Mouse (Mus musculus) urinary bladder, adult 2 months (tissue): Measurements from ENCODE around the gene Bcat2. TPM values are rescaled to one million over a fixed set of nuclear protein-coding genes. Genes with fewer than 3 reads are reported as not detected.
A peak's percentile ranks its signal among the peaks of the same experiment; 100 is the strongest.

Source experiments
- DNase-seq: peaks from one replicate; pipeline ENCODE4 v3.0.0; 2022; ENCODE audit warnings: low spot score
- polyA plus RNA-seq: library from polyadenylated mRNA; depleted of rRNA; stranded (reverse); fragments of >200 nt; gene quantifications from 2 replicates; pipeline ENCODE4 v1.2.3, GENCODE M21; 2012; rRNA removed

Bcat2 gene
- polyA plus RNA-seq, 1 experiment: 58.5 TPM

- DNase-seq: no peak
Measured at GRCm38 (mm10) chr7:45626571-45627076, 56.7 kb downstream of the Bcat2 start.

GRCm38 (mm10) chr7:45627261-45627660, 57.3 kb downstream of the Bcat2 start, which contains the start of gene Rasip1:
Gene Rasip1, plus strand, starts transcription at chr7:45627488.
- DNase-seq: no peak

- peak; percentile 93 for DNase-seq
Measured at GRCm38 (mm10) chr7:45628364-45629294, 58.7 kb downstream of the Bcat2 start.

GRCm38 (mm10) chr7:45630064-45630907, 60.3 kb downstream of the Bcat2 start:
- no peak for DNase-seq

- DNase-seq: no peak
Measured at GRCm38 (mm10) chr7:45632499-45632898, 62.5 kb downstream of the Bcat2 start.

- no peak for DNase-seq
Measured at GRCm38 (mm10) chr7:45634946-45635681, 65.2 kb downstream of the Bcat2 start.

GRCm38 (mm10) chr7:45635711-45636688, 66.0 kb downstream of the Bcat2 start:
- DNase-seq: no peak

- DNase-seq: no peak
Measured at GRCm38 (mm10) chr7:45637710-45638109, 67.8 kb downstream of the Bcat2 start.

GRCm38 (mm10) chr7:45638623-45639401, 68.9 kb downstream of the Bcat2 start:
- DNase-seq: peak; percentile 66

Other genes starting within 250 kb of the Bcat2 start
- gene Trpm4, start 236.4 kb upstream of the Bcat2 start, polyA plus RNA-seq: 33.6 and 39.8 TPM in 2 replicates
- 0.59 and 1.1 TPM in 2 replicates for gene Hrc, start 234.9 kb upstream of the Bcat2 start, polyA plus RNA-seq
- gene Ppfia3, start 203.1 kb upstream of the Bcat2 start, polyA plus RNA-seq: 1.4 and 1.9 TPM in 2 replicates
- gene Lin7b, start 199.6 kb upstream of the Bcat2 start, polyA plus RNA-seq: 19.2 and 21.0 TPM in 2 replicates
- 364 and 412 TPM in 2 replicates for gene Snrnp70, start 174.4 kb upstream of the Bcat2 start, polyA plus RNA-seq
- gene Kcna7, start 164.5 kb upstream of the Bcat2 start, polyA plus RNA-seq: 0.03 and 0.07 TPM in 2 replicates
- 2.9 and 4.2 TPM in 2 replicates for gene Ntf5, start 156.5 kb upstream of the Bcat2 start, polyA plus RNA-seq
- 0.14 TPM in 1 of 2 replicates, not detected in the other for gene Lhb, start 149.3 kb upstream of the Bcat2 start, polyA plus RNA-seq
- 39.3 TPM in 2 replicates for gene Gys1, start 135.3 kb upstream of the Bcat2 start, polyA plus RNA-seq
- gene Ruvbl2, start 132.1 kb upstream of the Bcat2 start, polyA plus RNA-seq: 35.8 and 41.4 TPM in 2 replicates
- 1,966 and 2,293 TPM in 2 replicates for gene Ftl1, start 110.3 kb upstream of the Bcat2 start, polyA plus RNA-seq
- 78.4 and 113 TPM in 2 replicates for gene Bax, start 103.3 kb upstream of the Bcat2 start, polyA plus RNA-seq
- gene Tulp2, start 88.3 kb upstream of the Bcat2 start, polyA plus RNA-seq: 0.43 and 0.56 TPM in 2 replicates
- 0.29 and 0.31 TPM in 2 replicates for gene Gm45808, start 83.3 kb upstream of the Bcat2 start, polyA plus RNA-seq
- 5.7 and 7.7 TPM in 2 replicates for gene Dhdh, start 81.3 kb upstream of the Bcat2 start, polyA plus RNA-seq
- gene Nucb1, start 59.7 kb upstream of the Bcat2 start, polyA plus RNA-seq: 225 and 264 TPM in 2 replicates
- 27.8 and 30.5 TPM in 2 replicates for gene Ppp1r15a, start 43.9 kb upstream of the Bcat2 start, polyA plus RNA-seq
- gene Plekha4, start 43.8 kb upstream of the Bcat2 start, polyA plus RNA-seq: 11.7 and 14.3 TPM in 2 replicates
- gene Hsd17b14, start 15.3 kb upstream of the Bcat2 start, polyA plus RNA-seq: 23.3 and 24.5 TPM in 2 replicates
- not detected in 2 replicates for gene Fgf21, start 45.3 kb downstream of the Bcat2 start, polyA plus RNA-seq
- 0.04 TPM in 1 of 2 replicates, not detected in the other for gene Fut1, start 47.1 kb downstream of the Bcat2 start, polyA plus RNA-seq
- gene Izumo1, start 51.7 kb downstream of the Bcat2 start, polyA plus RNA-seq: 0.23 and 0.27 TPM in 2 replicates
- gene Rasip1, start 57.3 kb downstream of the Bcat2 start, polyA plus RNA-seq: 7.3 and 11.8 TPM in 2 replicates
- gene Mamstr, start 69.8 kb downstream of the Bcat2 start, polyA plus RNA-seq: 8.4 and 11.3 TPM in 2 replicates
- gene Fut2, start 96.2 kb downstream of the Bcat2 start, polyA plus RNA-seq: 1.8 and 3.3 TPM in 2 replicates
- 0.06 and 0.08 TPM in 2 replicates for gene Ntn5, start 113.9 kb downstream of the Bcat2 start, polyA plus RNA-seq
- 0.09 and 0.14 TPM in 2 replicates for gene Sec1, start 124.2 kb downstream of the Bcat2 start, polyA plus RNA-seq
- 25.0 and 29.8 TPM in 2 replicates for gene Car11, start 129.7 kb downstream of the Bcat2 start, polyA plus RNA-seq
- 335 and 503 TPM in 2 replicates for gene Dbp, start 134.9 kb downstream of the Bcat2 start, polyA plus RNA-seq
- 594 and 906 TPM in 2 replicates for gene Rpl18, start 145.3 kb downstream of the Bcat2 start, polyA plus RNA-seq
- gene Sphk2, start 147.8 kb downstream of the Bcat2 start, polyA plus RNA-seq: 22.1 and 25.6 TPM in 2 replicates
- 1.3 and 1.5 TPM in 2 replicates for gene Fam83e, start 151.1 kb downstream of the Bcat2 start, polyA plus RNA-seq
- not detected in 2 replicates for gene Spaca4, start 155.7 kb downstream of the Bcat2 start, polyA plus RNA-seq
- gene Lmtk3, start 213.6 kb downstream of the Bcat2 start, polyA plus RNA-seq: 2.5 and 2.9 TPM in 2 replicates
- gene Sult2b1, start 214.5 kb downstream of the Bcat2 start, polyA plus RNA-seq: 1.3 and 1.5 TPM in 2 replicates
- 61.5 and 68.7 TPM in 2 replicates for gene Cyth2, start 244.4 kb downstream of the Bcat2 start, polyA plus RNA-seq